Mouse (Mus musculus): ENCODE results near the gene AC124108.1. TPM values are rescaled to one million over a fixed set of nuclear protein-coding genes. Genes with fewer than 3 reads are reported as not detected.
A peak's percentile ranks its signal among the peaks of the same experiment; 100 is the strongest.

Gene AC124108.1
- polyA plus RNA-seq (2015; fragmentation: Nextera tagmentation; extraction: Ambion mirVana), result 0.05 TPM in 2 replicates

GRCm38 (mm10) chr1:132191093-132191785 is at the start of gene AC124108.1, which contains the start of gene Lemd1:
Gene AC124108.1, plus strand, starts transcription at chr1:132191457.
Gene Lemd1, plus strand, starts transcription at chr1:132191431.
- Histone ChIP-seq H3K9me3 (replicated peaks) (no peaks in the 10 kb centered on the region), H3K4me1 (peaks cover 49% of the 10 kb centered on the region), H3K9ac (peak within 1 kb of the TSS; percentile 45), H3K36me3 (no peaks in the 10 kb centered on the region), H3K4me2 (peak within 1 kb of the TSS; percentile 88), H3K27me3 (peaks cover 94% of the 10 kb centered on the region), H3K4me3 (replicated peaks) (peak within 1 kb of the TSS; percentile 55), H3K27ac (peak within 1 kb of the TSS; percentile 22; the same call in 1 of the 2 replicates)
- 0% methylated on average over 34 of the region's 34 CpGs for WGBS
- ATAC-seq (replicated peaks; ENCODE audit: low FRiP score), result no peak

- H3K27me3 ChIP-seq, result peaks cover 16% of the 10 kb centered on the region; the same call in 1 of the 2 replicates
- WGBS, result 28% methylated on average over 13 of the region's 13 CpGs
Measured at GRCm38 (mm10) chr1:132141753-132142152, 49.5 kb upstream of the AC124108.1 start.

GRCm38 (mm10) chr1:132143079-132143478 is 48.2 kb upstream of the AC124108.1 start:
- Histone ChIP-seq H3K36me3 (no peaks in the 10 kb centered on the region), H3K9me3 (replicated peaks) (no peaks in the 10 kb centered on the region), H3K4me1 (peaks cover 34% of the 10 kb centered on the region), H3K4me2 (no peak overlapping the region), H3K4me3 (replicated peaks) (no peak overlapping the region), H3K9ac (no peak overlapping the region), H3K27me3 (peaks cover 16% of the 10 kb centered on the region; the same call in 1 of the 2 replicates), H3K27ac (no peak overlapping the region)
- no peak for ATAC-seq (replicated peaks; ENCODE audit: low FRiP score)
- WGBS, result 60% methylated on average over 5 of the region's 5 CpGs

More at GRCm38 (mm10) chr1:132141753-132142152, 49.5 kb upstream of the AC124108.1 start:
- Histone ChIP-seq H3K9me3 (replicated peaks) (no peaks in the 10 kb centered on the region), H3K27ac (no peak overlapping the region), H3K9ac (no peak overlapping the region), H3K4me1 (peaks cover 39% of the 10 kb centered on the region), H3K4me2 (no peak overlapping the region), H3K4me3 (replicated peaks) (no peak overlapping the region), H3K36me3 (no peaks in the 10 kb centered on the region)
- no peak for ATAC-seq (replicated peaks; ENCODE audit: low FRiP score)

GRCm38 (mm10) chr1:132143730-132144129 is 47.5 kb upstream of the AC124108.1 start:
- no peak overlapping the region for H3K4me3 ChIP-seq (replicated peaks)
- no peak overlapping the region for H3K9ac ChIP-seq
- ATAC-seq (replicated peaks; ENCODE audit: low FRiP score), result no peak
- WGBS, result 66% methylated on average over 4 of the region's 4 CpGs
- H3K27ac ChIP-seq, result no peak overlapping the region
- no peak overlapping the region for H3K4me2 ChIP-seq
- no peaks in the 10 kb centered on the region for H3K36me3 ChIP-seq
- no peaks in the 10 kb centered on the region for H3K9me3 ChIP-seq (replicated peaks)
- H3K27me3 ChIP-seq, result 0 out of 2 replicates have a peak, but pooled peaks cover 10% of the 10 kb centered on the region
- H3K4me1 ChIP-seq, result peaks cover 27% of the 10 kb centered on the region

- no peak overlapping the region for H3K27ac ChIP-seq
- WGBS, result 42% methylated on average over 2 of the region's 2 CpGs
- ATAC-seq (replicated peaks; ENCODE audit: low FRiP score), result no peak
Measured at GRCm38 (mm10) chr1:132144223-132144622, 47.0 kb upstream of the AC124108.1 start.

GRCm38 (mm10) chr1:132144837-132145236 is 46.4 kb upstream of the AC124108.1 start:
- H3K4me3 ChIP-seq (replicated peaks), result no peak overlapping the region
- H3K27me3 ChIP-seq, result 0 out of 2 replicates have a peak, but pooled peaks cover 10% of the 10 kb centered on the region
- H3K4me2 ChIP-seq, result no peak overlapping the region
- no peak for ATAC-seq (replicated peaks; ENCODE audit: low FRiP score)
- no peak overlapping the region for H3K27ac ChIP-seq
- H3K4me1 ChIP-seq, result peaks cover 18% of the 10 kb centered on the region
- H3K9ac ChIP-seq, result no peak overlapping the region
- H3K9me3 ChIP-seq (replicated peaks), result no peaks in the 10 kb centered on the region
- H3K36me3 ChIP-seq, result no peaks in the 10 kb centered on the region
- 74% methylated on average over 3 of the region's 3 CpGs for WGBS

More at GRCm38 (mm10) chr1:132144223-132144622, 47.0 kb upstream of the AC124108.1 start:
- no peaks in the 10 kb centered on the region for H3K9me3 ChIP-seq (replicated peaks)
- H3K9ac ChIP-seq, result no peak overlapping the region
- H3K4me2 ChIP-seq, result no peak overlapping the region
- H3K27me3 ChIP-seq, result 0 out of 2 replicates have a peak, but pooled peaks cover 10% of the 10 kb centered on the region
- H3K36me3 ChIP-seq, result no peaks in the 10 kb centered on the region
- peaks cover 22% of the 10 kb centered on the region for H3K4me1 ChIP-seq
- no peak overlapping the region for H3K4me3 ChIP-seq (replicated peaks)

GRCm38 (mm10) chr1:132145973-132146685 is 45.1 kb upstream of the AC124108.1 start:
- ATAC-seq (replicated peaks; ENCODE audit: low FRiP score), result no peak
- WGBS, result 88% methylated on average over 8 of the region's 8 CpGs

GRCm38 (mm10) chr1:132149410-132149809 is 41.8 kb upstream of the AC124108.1 start:
- H3K36me3 ChIP-seq, result no peaks in the 10 kb centered on the region
- ATAC-seq (replicated peaks; ENCODE audit: low FRiP score), result no peak
- no peak overlapping the region for H3K27ac ChIP-seq
- no peak overlapping the region for H3K9ac ChIP-seq
- no peak overlapping the region for H3K4me2 ChIP-seq
- H3K4me3 ChIP-seq (replicated peaks), result no peak overlapping the region
- peaks cover 28% of the 10 kb centered on the region for H3K4me1 ChIP-seq
- no peaks in the 10 kb centered on the region for H3K27me3 ChIP-seq
- no peaks in the 10 kb centered on the region for H3K9me3 ChIP-seq (replicated peaks)
- WGBS, result 71% methylated on average over 2 of the region's 2 CpGs

More at GRCm38 (mm10) chr1:132145973-132146685, 45.1 kb upstream of the AC124108.1 start:
- Histone ChIP-seq H3K4me1 (peaks cover 23% of the 10 kb centered on the region), H3K27ac (no peak overlapping the region), H3K36me3 (no peaks in the 10 kb centered on the region), H3K9me3 (replicated peaks) (no peaks in the 10 kb centered on the region), H3K4me2 (no peak overlapping the region), H3K9ac (no peak overlapping the region), H3K4me3 (replicated peaks) (no peak overlapping the region), H3K27me3 (0 out of 2 replicates have a peak, but pooled peaks cover 10% of the 10 kb centered on the region)

GRCm38 (mm10) chr1:132150171-132150570 is 41.1 kb upstream of the AC124108.1 start:
- Histone ChIP-seq H3K27ac (peak overlapping the region; percentile 19; the same call in 1 of the 2 replicates), H3K9ac (no peak overlapping the region), H3K27me3 (no peaks in the 10 kb centered on the region), H3K4me2 (no peak overlapping the region), H3K4me1 (peaks cover 28% of the 10 kb centered on the region), H3K4me3 (replicated peaks) (no peak overlapping the region), H3K9me3 (replicated peaks) (no peaks in the 10 kb centered on the region), H3K36me3 (no peaks in the 10 kb centered on the region)
- WGBS, result 50% methylated on average over 1 of the region's 1 CpGs
- no peak; the same call in 1 of the 2 replicates for ATAC-seq (replicated peaks; ENCODE audit: low FRiP score)

- Histone ChIP-seq H3K4me2 (no peak overlapping the region), H3K27me3 (no peaks in the 10 kb centered on the region), H3K36me3 (no peaks in the 10 kb centered on the region), H3K4me3 (replicated peaks) (no peak overlapping the region), H3K4me1 (peaks cover 28% of the 10 kb centered on the region), H3K27ac (0 out of 2 replicates have a peak overlapping the region, but pooled peaks have one; percentile 19), H3K9me3 (replicated peaks) (no peaks in the 10 kb centered on the region), H3K9ac (no peak overlapping the region)
- WGBS, result 63% methylated on average over 15 of the region's 15 CpGs
- no peak for ATAC-seq (replicated peaks; ENCODE audit: low FRiP score)
Measured at GRCm38 (mm10) chr1:132150817-132151601, 40.2 kb upstream of the AC124108.1 start.

GRCm38 (mm10) chr1:132151908-132152307 is 39.3 kb upstream of the AC124108.1 start:
- H3K36me3 ChIP-seq, result no peaks in the 10 kb centered on the region

More at GRCm38 (mm10) chr1:132151908-132152307, 39.3 kb upstream of the AC124108.1 start:
- Histone ChIP-seq H3K27me3 (no peaks in the 10 kb centered on the region), H3K9ac (no peak overlapping the region), H3K9me3 (replicated peaks) (no peaks in the 10 kb centered on the region), H3K4me3 (replicated peaks) (no peak overlapping the region), H3K4me1 (peaks cover 28% of the 10 kb centered on the region), H3K4me2 (no peak overlapping the region), H3K27ac (no peak overlapping the region)
- no peak for ATAC-seq (replicated peaks; ENCODE audit: low FRiP score)
- 65% methylated on average over 2 of the region's 2 CpGs for WGBS
